Mouse (Mus musculus) brain, embryonic 14.5 days (tissue): ENCODE results near the gene Nbr1.

Experiments
- CTCF ChIP-seq: fragments of 200-500 bp; IDR thresholded peaks from 2 replicates; pipeline ENCODE4 v1.5.1; 2012; ENCODE audit warnings: inconsistent platforms, mild to moderate bottlenecking, moderate library complexity, borderline replicate concordance; ENCODE audit not compliant: insufficient read depth, insufficient read length; ENCODE audit errors: extremely low read depth
- POLR2A ChIP-seq: fragments of 200-500 bp; IDR thresholded peaks from 2 replicates; pipeline ENCODE4 v1.6.1; 2012; ENCODE audit warnings: mild to moderate bottlenecking, inconsistent platforms, borderline replicate concordance; ENCODE audit not compliant: poor library complexity, insufficient read depth, insufficient read length, severe bottlenecking; ENCODE audit errors: extremely low read depth

GRCm38 (mm10) chr11:101526686-101527085 lies 25.3 kb upstream of the Nbr1 start:
- TF ChIP-seq POLR2A: no peak
- TF ChIP-seq CTCF: no peak
